Mouse (Mus musculus): ENCODE measurements around the gene Trim45.

Gene Trim45

GRCm38 (mm10) chr3:100931332-100932076, 9.5 kb downstream of the Trim45 start:
- DNase-seq (ENCODE audit: low spot score in 2 of 2) = no peak

GRCm38 (mm10) chr3:100932077-100932944, 10.3 kb downstream of the Trim45 start:
- no peak for DNase-seq (ENCODE audit: low spot score in 2 of 2)

GRCm38 (mm10) chr3:100935521-100935920, 13.5 kb downstream of the Trim45 start:
- DNase-seq (ENCODE audit: low spot score in 2 of 2) = no peak

- DNase-seq (ENCODE audit: low spot score in 2 of 2) = no peak
These were observed 14.2 kb downstream of the Trim45 start for GRCm38 (mm10) chr3:100936201-100936600.

GRCm38 (mm10) chr3:100938211-100938610, 16.2 kb downstream of the Trim45 start:
- no peak for DNase-seq (ENCODE audit: low spot score in 2 of 2)

GRCm38 (mm10) chr3:100940496-100941037, 18.6 kb downstream of the Trim45 start:
- no peak for DNase-seq (ENCODE audit: low spot score in 2 of 2)

- no peak for DNase-seq (ENCODE audit: low spot score in 2 of 2)
These were observed 25.3 kb downstream of the Trim45 start for GRCm38 (mm10) chr3:100947286-100947685.

GRCm38 (mm10) chr3:100951531-100951930, 29.5 kb downstream of the Trim45 start:
- no peak for DNase-seq (ENCODE audit: low spot score in 2 of 2)

GRCm38 (mm10) chr3:100954616-100955015, 32.6 kb downstream of the Trim45 start:
- no peak for DNase-seq (ENCODE audit: low spot score in 2 of 2)

- no peak for DNase-seq (ENCODE audit: low spot score in 2 of 2)
These were observed 39.0 kb downstream of the Trim45 start for GRCm38 (mm10) chr3:100961007-100961406.

GRCm38 (mm10) chr3:100961501-100961900, 39.5 kb downstream of the Trim45 start:
- DNase-seq (ENCODE audit: low spot score in 2 of 2) = no peak

GRCm38 (mm10) chr3:100963849-100964542, 42.0 kb downstream of the Trim45 start:
- DNase-seq (ENCODE audit: low spot score in 2 of 2) = peak; percentile 37 to 64

GRCm38 (mm10) chr3:100969176-100969917, 47.3 kb downstream of the Trim45 start, which contains the start of gene Ttf2:
Gene Ttf2 (minus strand): TSS chr3:100969663.
- peak; percentile 87 to 94 for DNase-seq (ENCODE audit: low spot score in 2 of 2)

GRCm38 (mm10) chr3:100973906-100974305, 51.9 kb downstream of the Trim45 start:
- no peak for DNase-seq (ENCODE audit: low spot score in 2 of 2)

- no peak for DNase-seq (ENCODE audit: low spot score in 2 of 2)
These were observed 57.3 kb downstream of the Trim45 start for GRCm38 (mm10) chr3:100979290-100979689.
